Mouse (Mus musculus) hindlimb bud, embryonic 11.5 days (tissue): ENCODE results near the gene Vmn2r63.
"Not testable (repeated sequence)": the region's sequence is repeated elsewhere in the genome, so short reads cannot be mapped to it uniquely, and the experiment has no call there.

ENCODE experiments used
- DNase-seq: peaks from one replicate; pipeline ENCODE4 v3.0.0-alpha.2; 2012; ENCODE audit warnings: low read depth, low spot score; ENCODE audit errors: extremely low spot score

Vmn2r63 gene

DNA sequence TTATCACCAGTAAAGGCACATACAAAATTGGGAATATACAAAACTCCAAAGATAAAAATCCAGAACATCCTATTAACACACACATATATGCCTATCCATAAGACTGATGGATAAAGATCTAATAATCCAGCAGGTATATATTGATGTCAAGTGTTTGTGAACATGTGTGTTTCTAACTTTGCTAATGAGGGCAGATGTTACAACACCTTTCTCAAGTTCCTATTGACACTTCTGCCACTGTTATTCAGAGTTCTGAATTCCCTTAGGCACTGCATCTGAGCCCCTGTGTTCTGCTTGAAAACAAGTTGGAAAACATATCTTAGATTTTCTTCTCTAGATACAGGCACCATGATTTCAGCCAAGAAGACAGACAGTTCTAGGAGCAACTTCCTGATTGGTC, at the start of gene Vmn2r63:
TSS of gene Vmn2r63 (minus strand) at position 101 of the 400 bp plus-strand sequence.
- not testable (repeated sequence) for DNase-seq

DNA sequence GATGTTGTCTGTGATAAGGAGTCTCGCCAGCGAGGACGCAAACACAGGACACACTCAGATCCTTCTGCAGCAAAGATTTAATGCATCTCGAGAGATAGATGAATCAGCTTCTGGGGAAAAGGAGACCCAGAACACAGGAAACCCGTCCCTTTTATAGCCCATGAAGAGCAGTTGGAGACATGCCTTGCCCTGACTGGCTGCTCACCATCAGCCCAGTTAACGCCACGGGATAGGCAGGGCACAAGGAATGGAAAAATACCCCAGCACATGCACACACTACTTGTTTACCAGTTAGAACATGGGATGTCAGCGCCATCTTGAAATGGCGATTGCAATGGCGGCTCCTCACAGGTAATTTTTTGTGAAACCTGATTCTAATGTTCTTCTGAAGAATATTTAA, 47.1 kb upstream of the Vmn2r63 start:
- DNase-seq, result no peak

DNA sequence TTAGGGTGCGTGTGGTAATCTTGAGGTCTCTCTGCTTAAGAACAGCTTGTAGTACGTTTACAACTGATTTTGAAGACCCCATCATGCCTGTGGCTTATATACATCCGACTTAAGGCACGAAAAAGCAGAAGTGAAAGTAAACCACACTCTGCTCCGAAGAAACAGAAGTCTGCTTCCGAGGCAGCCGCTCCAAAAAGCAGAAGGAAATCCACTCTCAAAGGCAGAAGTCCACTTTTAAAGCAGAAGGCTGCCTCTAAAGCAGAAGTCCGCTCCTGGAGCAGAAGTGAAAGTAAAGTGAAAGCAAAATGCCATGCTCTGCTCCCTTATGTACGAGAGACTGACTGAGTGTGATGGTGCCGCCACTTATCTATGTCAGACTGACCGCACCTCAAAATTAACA, 46.5 kb upstream of the Vmn2r63 start:
- DNase-seq, result no peak

DNA sequence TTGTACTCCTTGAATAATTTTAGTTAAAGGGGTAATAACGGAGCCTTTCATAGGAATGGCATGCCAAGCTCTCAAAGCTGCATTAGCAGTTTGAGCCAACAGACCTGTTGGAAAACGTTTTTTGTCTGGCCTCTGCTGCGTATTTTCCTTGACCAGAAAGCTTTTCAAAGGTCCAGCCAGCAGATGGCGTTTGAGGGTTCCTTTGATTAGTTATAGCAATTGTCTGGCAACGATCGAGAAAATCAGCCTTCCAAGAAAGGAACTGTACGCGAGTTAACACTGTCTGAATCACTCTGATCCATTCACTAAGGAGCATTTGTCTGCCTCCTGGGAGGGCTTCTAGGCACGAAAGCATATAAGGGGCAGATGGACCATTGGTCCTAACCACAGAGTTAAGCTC, 31.6 kb upstream of the Vmn2r63 start:
- DNase-seq, result no peak

DNA sequence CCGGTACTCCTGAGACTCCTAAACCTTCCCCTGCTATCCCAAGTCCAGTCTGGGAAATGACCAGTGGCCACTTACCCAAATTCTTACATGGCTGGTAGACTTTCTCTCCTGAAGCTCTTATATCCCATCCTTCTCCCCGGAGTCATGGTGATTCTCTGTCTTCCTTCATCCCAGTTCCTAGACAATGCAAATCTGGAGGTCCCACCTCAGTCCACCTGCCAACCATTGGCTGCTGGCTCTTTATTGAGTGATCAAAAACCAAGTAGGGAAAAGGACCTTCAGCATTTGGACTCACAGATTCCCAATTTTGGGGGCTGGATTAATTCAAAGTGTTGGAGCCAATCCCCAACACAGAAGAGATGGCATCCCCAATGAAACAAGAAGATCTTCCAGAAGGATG, 35.6 kb downstream of the Vmn2r63 start:
- DNase-seq, result not testable (repeated sequence)

DNA sequence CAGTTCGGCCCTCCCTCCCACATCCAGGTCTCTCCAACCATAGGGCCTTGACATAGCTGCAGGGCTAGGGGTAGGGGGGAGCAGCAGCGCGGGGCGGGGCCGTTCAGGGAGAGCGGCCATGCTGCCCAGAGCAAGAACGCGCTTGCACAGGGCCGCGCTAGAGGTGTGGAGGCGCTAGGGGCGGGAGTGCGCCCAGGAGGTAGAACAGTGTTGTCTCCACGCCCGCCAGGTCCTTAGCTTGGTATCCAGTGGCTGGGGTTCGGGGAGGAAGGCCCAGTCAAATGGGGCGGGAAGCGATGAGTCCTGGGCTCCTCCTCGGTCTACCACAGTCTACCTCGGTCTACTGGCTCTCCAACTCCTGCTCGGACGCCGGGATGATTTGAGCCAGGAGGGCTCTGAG, 55.5 kb downstream of the Vmn2r63 start:
- DNase-seq, result no peak

DNA sequence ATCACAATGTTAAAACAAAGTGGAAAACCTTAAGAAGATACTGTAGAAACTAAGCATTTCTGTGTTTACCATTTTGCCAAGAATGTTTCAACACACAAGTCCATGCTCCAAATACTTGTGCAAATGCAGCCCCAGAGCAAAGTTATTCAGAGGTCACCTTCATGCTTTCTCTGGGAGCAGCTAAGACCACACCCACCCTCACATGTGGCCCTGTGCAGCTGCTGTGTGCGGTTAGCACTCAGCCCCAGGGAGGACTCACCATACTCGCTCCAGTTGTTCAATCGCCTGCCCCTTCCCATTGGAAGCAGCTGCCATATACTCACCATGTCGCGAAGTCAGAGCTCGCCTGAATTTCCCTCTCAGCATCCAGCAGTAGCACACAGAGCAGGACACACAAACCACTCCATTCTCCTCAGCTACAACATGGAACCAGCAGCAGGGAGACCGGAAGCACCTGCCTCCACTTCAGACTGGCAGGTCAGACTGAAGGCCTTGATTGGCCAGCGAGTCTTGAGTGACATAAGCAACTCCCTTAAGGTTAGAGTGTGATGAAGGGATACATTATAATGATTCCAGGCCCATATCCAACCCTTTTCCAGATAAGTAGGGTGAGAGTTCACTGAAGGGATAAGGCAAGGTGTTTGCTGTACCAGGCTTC, 66.7 kb downstream of the Vmn2r63 start, which contains the start of gene Gm2381:
TSS of gene Gm2381 (minus strand) at position 434 of the 658 bp plus-strand sequence.
- not testable (repeated sequence) for DNase-seq
